Mouse (Mus musculus) lung, postnatal 14 days (tissue): Measurements from ENCODE around the gene Slc34a2.

Experiments
- DNase-seq: peaks from one replicate; pipeline ENCODE4 v3.0.0; 2021

Slc34a2 gene

GRCm38 (mm10) chr5:53037781-53038180, at the start of gene Slc34a2:
TSS of gene Slc34a2 (plus strand) at chr5:53038081.
- DNase-seq, result no peak

- DNase-seq, result no peak
Measured at GRCm38 (mm10) chr5:52990687-52991341, 47.1 kb upstream of the Slc34a2 start.

- DNase-seq, result no peak
Measured at GRCm38 (mm10) chr5:52992210-52992897, 45.5 kb upstream of the Slc34a2 start.

DNA sequence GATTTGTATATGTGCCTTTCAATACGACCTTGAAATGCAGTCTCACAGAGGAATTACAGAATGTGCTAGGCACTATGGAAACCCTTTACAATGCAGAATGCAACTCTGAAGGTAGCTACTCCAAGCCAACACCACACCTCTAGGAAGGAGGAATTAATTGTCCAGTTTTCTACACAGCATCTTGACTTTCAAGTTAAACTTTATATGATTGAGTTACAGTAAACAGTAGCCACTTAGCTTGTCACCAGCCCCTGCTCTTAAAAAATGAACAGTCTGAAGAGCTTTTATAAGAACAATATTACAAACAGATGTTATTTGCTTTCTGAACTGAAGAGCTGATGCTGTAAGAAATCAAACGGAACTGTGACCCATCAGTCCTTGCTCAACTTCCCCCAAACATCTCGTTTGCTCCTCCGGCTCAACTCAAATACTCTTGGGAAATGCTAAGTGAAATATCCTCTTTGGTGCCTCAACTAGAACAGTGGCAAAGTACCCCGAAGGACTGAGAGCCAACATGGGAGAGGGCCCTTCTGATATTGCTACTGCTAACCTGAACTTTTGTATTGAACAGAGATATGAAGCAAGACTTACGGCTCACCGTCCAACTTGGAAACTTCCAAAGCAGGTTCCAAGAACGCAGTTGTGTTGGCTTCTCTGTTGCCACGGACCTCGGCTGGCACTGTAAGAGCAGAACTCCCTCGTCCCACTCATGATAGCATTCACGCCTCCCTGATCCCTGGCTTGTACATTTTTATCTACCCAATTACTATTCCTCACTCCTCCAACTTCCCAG, 44.2 kb upstream of the Slc34a2 start:
- peak; percentile 35 for DNase-seq

DNA sequence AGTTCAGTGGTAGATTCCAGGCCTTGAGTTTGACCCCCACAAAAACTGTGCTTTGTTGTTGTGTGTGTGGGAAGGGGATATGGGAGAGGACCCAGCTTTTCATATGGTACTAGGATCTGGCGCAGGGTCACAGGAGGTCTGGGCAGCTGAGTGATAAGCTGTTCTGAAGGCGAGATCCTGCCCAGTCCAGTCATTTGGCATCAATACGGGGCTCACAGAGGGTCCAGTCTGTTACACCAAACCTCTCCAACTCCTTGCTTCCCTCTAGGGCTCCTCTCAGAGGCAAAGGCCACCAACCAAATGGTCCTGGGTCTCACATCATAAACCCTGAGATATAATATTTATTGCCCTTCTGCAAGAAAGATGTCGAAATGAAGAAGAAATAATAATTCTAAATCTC, 42.4 kb upstream of the Slc34a2 start:
- DNase-seq, result no peak

DNA sequence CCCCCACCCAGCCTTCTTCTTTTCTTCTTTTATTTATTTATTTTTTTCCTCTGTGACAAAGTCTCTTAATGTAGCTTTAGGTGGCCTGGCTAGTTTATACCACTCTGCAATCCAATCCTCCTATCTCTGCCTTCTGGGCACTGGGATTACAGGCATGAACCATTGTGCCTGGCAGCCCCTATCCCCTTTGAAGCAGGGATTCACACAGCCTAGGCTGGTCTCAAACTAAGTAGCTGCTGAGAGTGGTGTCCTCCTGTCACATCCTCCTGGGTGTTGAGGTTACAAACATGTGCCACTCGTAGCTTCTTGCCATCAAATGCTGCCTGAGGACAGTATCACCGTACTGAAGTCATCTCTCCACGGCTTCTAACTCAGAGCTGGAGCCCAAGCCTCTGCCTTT, 41.7 kb upstream of the Slc34a2 start:
- DNase-seq, result no peak

DNA sequence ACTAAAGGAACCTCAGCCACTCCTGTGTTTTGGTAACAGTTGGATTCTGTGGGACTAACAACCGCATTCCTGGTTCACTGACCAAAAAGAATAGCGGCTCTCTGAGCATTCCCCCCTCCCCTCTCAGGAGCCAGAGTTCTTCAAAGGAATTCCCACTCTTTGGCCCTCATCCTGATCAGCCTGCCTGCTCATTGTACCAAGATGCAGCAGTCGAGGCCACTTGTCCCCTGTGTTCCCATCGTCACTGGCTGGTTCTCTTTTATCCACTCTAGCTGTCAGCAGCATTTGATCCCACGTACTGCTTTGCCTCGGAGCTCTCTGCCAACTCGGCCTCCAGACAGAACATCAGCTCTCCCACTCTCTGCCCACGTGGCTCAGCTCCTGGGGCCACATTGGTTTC, 41.3 kb upstream of the Slc34a2 start:
- DNase-seq, result no peak

GRCm38 (mm10) chr5:52997032-52997431, 40.8 kb upstream of the Slc34a2 start:
- no peak for DNase-seq

GRCm38 (mm10) chr5:52998097-52998760, 39.7 kb upstream of the Slc34a2 start:
- DNase-seq, result no peak

GRCm38 (mm10) chr5:53000169-53000872, 37.6 kb upstream of the Slc34a2 start:
- DNase-seq, result no peak

- DNase-seq, result no peak
Measured at GRCm38 (mm10) chr5:53002599-53003203, 35.2 kb upstream of the Slc34a2 start.

DNA sequence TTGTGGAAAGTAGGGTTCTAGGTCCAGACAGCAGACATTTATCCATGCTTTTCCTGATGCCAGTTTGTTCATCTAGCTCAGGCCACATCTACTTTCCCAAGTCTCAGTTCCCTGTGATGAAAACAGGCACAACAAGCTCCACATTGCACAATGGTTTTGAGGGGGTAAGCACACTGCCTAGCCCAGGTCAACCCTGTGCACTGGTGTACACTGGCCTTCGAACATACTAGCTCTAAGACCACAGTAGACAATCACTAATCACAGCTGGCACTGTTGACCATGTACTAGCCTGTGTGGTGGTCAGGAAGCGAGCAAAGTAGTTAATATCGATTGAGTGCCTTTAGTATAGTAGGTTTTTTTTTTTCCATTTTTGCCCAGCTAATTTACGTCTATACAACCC, 34.4 kb upstream of the Slc34a2 start:
- no peak for DNase-seq

- DNase-seq, result no peak
Measured at GRCm38 (mm10) chr5:53003981-53004380, 33.9 kb upstream of the Slc34a2 start.

- no peak for DNase-seq
Measured at GRCm38 (mm10) chr5:53009027-53009769, 28.7 kb upstream of the Slc34a2 start.

- no peak for DNase-seq
Measured at GRCm38 (mm10) chr5:53009770-53010133, 28.1 kb upstream of the Slc34a2 start.

- no peak for DNase-seq
Measured at GRCm38 (mm10) chr5:53011327-53011726, 26.6 kb upstream of the Slc34a2 start.

DNA sequence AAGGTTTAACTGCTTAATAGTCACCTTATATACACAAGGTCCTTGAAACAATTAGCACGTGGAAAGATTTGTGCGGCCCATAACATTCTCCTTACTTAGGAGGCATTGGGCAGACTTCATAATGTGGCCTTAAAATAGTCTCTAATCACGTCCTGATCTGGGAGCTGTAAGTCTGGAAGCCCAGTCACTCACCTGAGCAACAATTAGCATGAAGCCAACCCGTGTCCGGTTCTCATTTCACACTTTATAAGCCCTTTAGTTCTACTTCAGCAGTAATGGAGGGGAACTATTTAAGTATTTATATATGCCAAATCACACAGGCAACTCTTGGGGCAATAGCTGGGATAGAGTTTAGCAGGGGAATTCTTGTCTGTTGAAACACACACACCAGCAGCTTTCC, 21.3 kb upstream of the Slc34a2 start:
- DNase-seq, result no peak

DNA sequence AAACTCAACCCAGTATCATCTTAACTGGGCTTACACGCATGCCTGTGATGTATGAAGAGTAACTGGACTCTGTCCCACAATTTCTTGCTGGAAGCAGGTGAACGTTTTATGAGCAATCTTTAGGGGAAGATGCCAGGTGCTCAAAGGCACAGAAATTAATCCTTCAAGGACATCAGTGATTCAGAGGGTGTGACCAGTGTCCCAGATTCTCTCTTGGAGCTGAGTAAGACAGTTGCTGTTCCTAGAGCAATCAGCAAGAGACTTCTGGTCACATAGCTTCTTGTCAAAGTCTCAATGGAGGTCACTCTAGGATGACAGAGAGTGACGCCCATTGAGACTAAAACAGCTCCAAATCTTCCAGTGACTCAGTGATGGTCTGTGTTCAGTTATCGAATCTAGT, 19.6 kb upstream of the Slc34a2 start:
- DNase-seq, result no peak

GRCm38 (mm10) chr5:53023432-53023831, 14.4 kb upstream of the Slc34a2 start:
- DNase-seq, result no peak

DNA sequence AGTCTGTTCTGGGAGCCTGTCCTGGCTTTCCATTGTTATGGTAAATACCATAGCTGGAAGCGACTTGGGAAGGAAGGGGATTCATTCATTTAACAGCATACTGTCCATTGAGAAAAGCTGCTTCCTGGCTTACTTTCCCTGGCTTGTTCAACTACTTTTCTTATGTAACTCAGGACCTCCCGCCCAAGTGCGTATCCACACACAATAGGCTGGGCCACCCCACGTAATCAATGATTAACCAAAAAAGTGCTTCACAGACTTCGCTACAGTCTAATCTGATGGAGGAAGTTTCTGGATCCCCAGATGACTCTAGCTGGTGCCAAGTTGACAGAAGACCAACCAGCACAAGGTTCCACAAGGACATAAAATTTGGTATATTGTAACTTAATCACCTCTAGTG, 14.0 kb upstream of the Slc34a2 start:
- DNase-seq, result no peak

DNA sequence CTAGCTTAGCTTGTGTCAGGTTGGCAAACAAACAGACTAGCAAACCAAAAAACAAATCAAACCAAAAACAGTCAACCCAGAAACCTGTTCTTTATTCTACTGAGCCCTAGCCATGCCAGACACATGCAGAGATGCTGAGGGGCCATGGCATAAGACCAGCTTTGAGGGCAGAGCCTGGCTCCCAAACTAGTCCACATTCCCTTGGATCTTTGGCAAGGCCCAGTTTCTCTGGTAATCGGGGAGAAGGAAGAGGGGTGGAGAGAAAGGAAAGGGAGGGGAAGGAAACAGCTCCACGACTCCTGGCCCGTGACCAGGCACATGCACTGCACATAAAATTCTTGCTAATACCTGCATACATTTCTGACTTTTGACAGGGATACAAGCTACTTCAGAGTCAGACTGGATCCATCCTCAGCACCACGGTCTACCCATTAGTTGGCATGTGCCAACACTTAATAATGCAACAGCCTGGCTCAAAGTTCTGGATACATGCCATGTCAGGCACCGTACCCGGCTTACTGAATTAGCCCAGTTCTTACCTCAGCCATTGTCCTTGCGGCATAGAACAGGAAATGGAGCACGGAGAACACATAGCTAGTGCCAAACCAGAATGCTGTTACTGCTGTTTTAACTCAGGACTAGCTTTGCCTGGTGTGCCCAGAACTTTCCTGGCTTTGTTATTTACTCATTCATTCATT, 12.5 kb upstream of the Slc34a2 start:
- no peak for DNase-seq
